Mouse (Mus musculus): Measurements from ENCODE around the gene Lad1.

DNA sequence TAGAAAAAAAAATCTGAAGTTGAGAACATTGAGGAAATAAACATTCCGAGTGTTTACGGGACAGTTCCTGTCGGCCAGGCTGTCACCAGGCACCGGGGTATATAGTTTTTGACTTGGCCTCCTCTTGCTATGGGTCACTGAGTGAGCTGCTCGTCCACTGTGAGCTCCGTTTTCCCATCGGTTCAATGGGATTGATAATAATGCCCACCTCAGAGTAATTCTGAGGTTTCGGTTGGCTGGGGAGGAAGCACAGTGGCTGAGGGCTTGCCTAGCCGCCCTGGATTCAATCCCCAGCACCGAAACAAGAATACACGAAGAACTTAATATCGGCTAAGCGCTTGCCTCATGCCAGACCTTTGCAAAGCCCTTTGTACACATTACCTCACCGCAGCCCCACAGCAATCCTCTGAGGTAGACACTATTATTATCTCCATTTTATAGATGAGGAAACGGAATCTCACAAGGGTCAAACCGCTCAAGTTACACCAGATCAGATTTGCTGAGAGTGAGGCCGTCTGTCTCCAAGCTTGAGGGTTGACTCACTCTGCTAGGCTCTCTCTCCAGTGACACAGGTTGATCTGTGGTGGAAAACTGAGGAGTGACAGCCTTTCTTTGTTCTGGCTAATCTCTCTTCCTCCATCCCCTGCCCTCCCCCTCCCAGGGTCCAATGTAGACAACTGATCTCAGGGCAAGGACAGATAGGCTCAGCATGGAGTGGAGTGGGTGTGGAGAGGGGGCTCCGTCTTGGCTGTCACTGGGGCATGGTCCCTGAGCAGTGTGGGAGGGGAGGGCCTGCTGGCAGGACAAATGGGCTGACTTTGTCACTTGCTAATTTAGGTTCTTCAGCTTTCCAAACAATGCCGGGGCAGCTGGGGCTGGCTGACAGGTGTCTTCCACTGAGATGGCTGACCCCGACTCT is 23.9 kb upstream of the Lad1 start:
- no peak for TF ChIP-seq CTCF (IDR thresholded peaks at IDR 0.05; ENCODE audit: control insufficient read depth, insufficient read depth, insufficient read length)
- TF ChIP-seq MAX (IDR thresholded peaks at IDR 0.05), result no peak
- peak; percentile 13 for TF ChIP-seq MYOD1 (IDR thresholded peaks at IDR 0.05; ENCODE audit: control insufficient read depth, insufficient read length, low read depth)
- TF ChIP-seq USF1 (IDR thresholded peaks at IDR 0.05; ENCODE audit: low read depth), result no peak
